Mouse (Mus musculus): ENCODE measurements at regions not wholly inside any gene's neighbourhood (a gene's known extent, or its start where the extent isn't known, plus 50 kb on each side); places are given as distances from the start of the nearest gene placed in this dataset.

DNA sequence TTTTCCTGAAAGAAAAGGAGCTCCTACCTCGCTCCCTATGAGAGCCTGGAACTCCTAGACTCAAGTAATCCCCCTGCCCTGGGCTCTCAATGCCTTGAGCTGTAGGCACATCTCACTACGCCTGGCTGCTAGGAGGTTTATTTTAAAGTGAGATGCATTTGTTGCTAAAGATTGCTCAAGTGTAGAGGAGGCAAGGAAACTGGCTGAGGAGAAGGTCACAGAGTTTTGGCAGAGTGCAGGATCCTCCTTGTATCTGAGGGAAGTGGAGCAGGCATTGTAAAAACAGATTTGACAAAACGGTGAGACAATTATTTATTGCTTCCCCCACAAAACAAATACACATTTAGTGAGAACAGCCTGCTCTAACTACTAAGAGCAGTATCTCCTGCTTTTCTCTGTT, 228.7 kb downstream of the Gm5426 start:
- ATAC-seq (ENCODE audit: low FRiP score): no peak

DNA sequence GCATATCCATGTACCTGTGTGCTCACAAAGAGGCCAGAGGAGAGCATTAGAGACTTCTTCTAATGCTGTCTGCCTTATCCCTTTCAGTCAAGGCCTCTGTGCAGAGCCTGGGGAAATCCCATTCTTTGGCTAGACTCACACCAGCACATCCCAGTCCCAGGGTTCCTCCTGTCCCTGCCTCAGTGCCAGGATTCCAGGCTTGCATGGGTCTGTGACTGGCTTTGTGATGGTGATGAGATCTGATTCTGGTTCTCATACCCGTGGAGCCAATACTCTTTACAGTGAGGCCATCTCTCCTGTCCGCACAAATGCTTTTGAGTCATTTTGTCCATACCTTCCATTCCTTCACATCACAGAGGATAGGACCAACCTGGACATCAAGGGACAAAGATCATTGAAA, 230.5 kb downstream of the Gm5426 start:
- H3K36me3 ChIP-seq: no peaks in the 10 kb centered on the region
- 89% methylated on average over 2 of the region's 2 CpGs for WGBS
- no peaks in the 10 kb centered on the region for H3K4me1 ChIP-seq (replicated peaks)
- H3K27ac ChIP-seq: no peak overlapping the region
- H3K9me3 ChIP-seq: no peaks in the 10 kb centered on the region
- H3K9ac ChIP-seq: no peak overlapping the region
- ATAC-seq (ENCODE audit: low FRiP score): no peak
- no peak overlapping the region for H3K4me3 ChIP-seq
- H3K4me2 ChIP-seq: no peak overlapping the region
- no peaks in the 10 kb centered on the region for H3K27me3 ChIP-seq

More for the DNA sequence above, 228.7 kb downstream of the Gm5426 start:
- WGBS: 80% methylated on average over 3 of the region's 3 CpGs
- Histone ChIP-seq H3K4me1 (replicated peaks) (no peaks in the 10 kb centered on the region), H3K36me3 (no peaks in the 10 kb centered on the region), H3K9ac (no peak overlapping the region), H3K27me3 (no peaks in the 10 kb centered on the region), H3K4me3 (no peak overlapping the region), H3K4me2 (no peak overlapping the region), H3K9me3 (no peaks in the 10 kb centered on the region), H3K27ac (no peak overlapping the region)

DNA sequence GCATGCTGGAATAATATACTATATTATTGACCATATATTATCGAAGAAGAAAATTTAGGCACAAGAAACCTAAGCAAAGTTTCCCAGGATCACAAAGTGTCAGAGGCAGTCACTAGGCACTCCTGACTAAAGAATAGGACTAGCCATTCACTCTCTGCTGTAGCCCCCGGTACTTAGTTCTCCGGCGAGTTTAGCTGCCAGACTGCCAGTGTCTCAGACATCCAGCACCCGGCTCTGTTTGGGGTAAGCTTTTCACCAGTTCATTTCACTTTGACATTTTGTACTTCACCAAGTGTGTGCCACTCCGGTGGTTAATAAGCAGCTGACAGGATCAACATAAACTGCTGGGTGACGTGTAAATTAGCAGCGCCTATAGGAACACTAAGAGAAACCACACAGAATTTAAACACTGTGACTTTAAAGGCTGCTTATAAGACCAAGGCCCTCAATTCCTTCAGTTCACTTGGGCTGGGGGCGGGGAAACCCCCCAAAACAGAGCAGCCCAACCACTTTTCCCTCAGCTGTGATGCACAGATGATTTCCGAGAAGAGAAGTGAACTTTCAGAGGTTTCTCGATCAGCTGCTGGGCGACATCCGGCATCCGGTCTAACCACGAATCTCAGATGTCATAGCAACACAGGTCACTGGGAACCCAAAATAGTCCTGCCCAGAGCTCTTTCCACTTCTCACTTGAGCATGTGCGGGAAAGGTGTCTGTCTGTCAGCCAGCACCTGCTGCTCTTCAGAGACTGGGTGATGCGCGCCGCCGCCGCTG, 234.3 kb downstream of the Gm5426 start:
- Histone ChIP-seq H3K27ac (no peak overlapping the region), H3K4me3 (no peak overlapping the region), H3K4me2 (no peak overlapping the region), H3K36me3 (no peaks in the 10 kb centered on the region), H3K27me3 (no peaks in the 10 kb centered on the region), H3K9me3 (no peaks in the 10 kb centered on the region), H3K4me1 (replicated peaks) (no peaks in the 10 kb centered on the region), H3K9ac (no peak overlapping the region)
- ATAC-seq (ENCODE audit: low FRiP score): no peak
- 80% methylated on average over 21 of the region's 21 CpGs for WGBS

DNA sequence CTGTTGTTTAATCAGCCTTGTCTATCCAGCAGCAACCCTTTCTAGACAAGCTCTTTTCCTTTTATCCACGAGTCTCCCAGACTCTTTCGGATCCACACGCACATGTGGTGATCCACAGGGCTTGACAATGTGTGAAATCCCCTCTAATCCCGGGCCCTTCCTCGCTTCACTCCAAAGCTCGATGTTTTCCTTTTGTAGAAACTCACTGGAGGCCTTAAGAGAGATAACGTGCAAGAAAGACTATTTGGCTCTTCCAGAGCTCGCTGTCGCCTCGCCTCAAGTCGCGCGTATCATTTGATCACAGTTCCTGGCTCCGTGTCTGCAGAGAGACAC, 234.9 kb downstream of the Gm5426 start:
- 84% methylated on average over 14 of the region's 14 CpGs for WGBS
- H3K9ac ChIP-seq: no peak overlapping the region
- no peaks in the 10 kb centered on the region for H3K9me3 ChIP-seq
- no peak for ATAC-seq (ENCODE audit: low FRiP score)
- H3K27ac ChIP-seq: no peak overlapping the region
- H3K4me3 ChIP-seq: no peak overlapping the region
- no peaks in the 10 kb centered on the region for H3K36me3 ChIP-seq
- H3K4me1 ChIP-seq (replicated peaks): no peaks in the 10 kb centered on the region
- H3K4me2 ChIP-seq: no peak overlapping the region
- no peaks in the 10 kb centered on the region for H3K27me3 ChIP-seq

DNA sequence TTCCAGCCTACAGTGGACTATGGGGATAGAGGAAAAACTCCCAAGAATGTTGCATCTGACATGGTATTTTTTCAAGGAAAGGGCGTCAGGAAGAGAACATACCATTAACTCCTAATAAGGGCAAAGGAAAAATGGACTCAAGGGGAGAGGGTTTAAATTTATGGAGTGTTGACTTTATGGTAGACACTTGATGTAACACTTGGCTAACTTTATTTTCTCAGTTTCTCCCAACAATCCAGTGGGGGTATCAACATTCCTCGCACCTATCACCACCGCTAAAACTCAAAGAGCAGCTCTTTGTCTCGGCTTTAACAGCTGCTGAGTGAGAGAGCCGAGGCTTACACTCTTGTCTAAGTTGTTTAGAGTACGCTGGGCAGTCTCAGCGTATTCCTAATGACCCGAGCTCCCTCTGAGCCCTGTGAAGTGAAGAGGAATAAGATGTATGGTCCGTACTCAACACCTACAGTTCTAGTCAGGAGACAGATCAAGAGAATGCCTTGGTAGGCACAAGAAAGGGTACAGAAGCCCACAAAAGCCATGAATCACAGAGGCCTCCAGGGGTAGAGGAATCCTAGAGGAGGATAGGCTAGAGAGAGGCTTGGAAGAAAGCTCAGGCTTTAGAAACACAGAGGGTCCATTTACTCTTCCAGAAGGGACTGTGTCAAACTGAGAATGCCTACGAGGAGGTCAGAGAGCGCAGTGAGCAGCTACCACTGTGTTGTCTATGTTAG, 236.4 kb downstream of the Gm5426 start:
- no peak overlapping the region for H3K4me3 ChIP-seq
- H3K4me1 ChIP-seq (replicated peaks): no peaks in the 10 kb centered on the region
- no peaks in the 10 kb centered on the region for H3K36me3 ChIP-seq
- H3K4me2 ChIP-seq: no peak overlapping the region
- no peak for ATAC-seq (ENCODE audit: low FRiP score)
- H3K27me3 ChIP-seq: no peaks in the 10 kb centered on the region
- WGBS: 75% methylated on average over 11 of the region's 11 CpGs
- H3K9me3 ChIP-seq: no peaks in the 10 kb centered on the region
- no peak overlapping the region for H3K9ac ChIP-seq
- H3K27ac ChIP-seq: no peak overlapping the region

DNA sequence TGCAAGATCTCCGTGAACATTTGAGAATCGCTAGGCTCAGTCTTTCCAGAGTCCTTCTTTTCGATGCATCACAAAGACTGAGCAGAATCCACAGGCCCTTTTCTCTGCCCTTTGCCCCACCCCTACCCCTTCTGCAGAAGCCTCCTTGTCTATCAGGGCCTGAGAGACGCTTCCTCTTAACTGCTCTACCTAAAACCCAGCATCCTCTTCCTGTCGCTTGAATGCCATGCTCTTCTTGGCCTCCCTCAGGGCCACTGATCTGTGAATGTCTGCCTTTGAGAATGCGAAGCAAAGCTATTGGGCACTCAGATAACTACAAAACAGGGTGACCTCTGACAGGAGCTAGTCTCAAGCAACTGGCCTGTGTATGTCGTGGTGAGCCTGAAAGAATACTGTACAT, 237.1 kb downstream of the Gm5426 start:
- H3K4me1 ChIP-seq (replicated peaks): no peaks in the 10 kb centered on the region
- H3K27me3 ChIP-seq: no peaks in the 10 kb centered on the region
- H3K9me3 ChIP-seq: no peaks in the 10 kb centered on the region
- no peak for ATAC-seq (ENCODE audit: low FRiP score)
- no peak overlapping the region for H3K4me3 ChIP-seq
- 53% methylated on average over 7 of the region's 7 CpGs for WGBS
- no peak overlapping the region for H3K4me2 ChIP-seq
- H3K36me3 ChIP-seq: no peaks in the 10 kb centered on the region
- H3K9ac ChIP-seq: no peak overlapping the region
- no peak overlapping the region for H3K27ac ChIP-seq

DNA sequence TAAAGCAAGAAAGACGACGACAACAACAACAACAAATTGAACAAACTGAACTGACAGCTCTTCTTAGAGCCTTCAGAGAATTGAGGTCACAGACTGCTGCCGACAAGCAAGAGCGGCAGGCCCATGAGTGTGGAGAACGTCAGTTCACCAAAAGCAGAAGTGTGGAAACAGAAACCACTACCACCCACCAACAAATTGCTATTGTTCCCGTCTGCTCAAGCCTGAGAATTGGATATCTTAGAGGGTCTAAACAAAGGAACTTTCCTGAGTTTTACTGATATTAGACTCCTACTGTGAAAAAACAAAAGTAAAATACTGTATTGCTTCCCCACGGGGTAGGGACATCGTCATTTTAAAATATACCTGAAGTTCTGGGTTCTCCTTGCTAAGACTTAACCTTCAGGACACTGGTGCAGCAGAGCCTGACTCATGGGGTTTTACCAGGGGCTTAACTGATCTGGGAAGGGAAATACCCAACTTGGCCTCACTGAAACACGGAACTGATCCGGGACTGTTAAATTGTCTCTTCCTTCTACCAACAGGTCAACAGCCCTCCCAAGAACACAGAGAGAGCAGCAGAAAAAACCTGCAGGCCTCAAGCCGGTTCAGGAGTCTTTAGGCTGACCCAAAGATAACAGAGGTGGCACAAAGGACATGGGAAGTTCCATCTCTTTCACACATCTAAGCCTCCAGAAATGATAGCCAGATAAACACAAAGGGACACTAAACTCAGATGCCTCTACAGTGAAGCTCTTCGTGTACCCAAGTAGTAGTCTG, 238.1 kb downstream of the Gm5426 start:
- Histone ChIP-seq H3K27me3 (no peaks in the 10 kb centered on the region), H3K36me3 (no peaks in the 10 kb centered on the region), H3K4me2 (no peak overlapping the region), H3K27ac (no peak overlapping the region), H3K4me3 (no peak overlapping the region), H3K9me3 (no peaks in the 10 kb centered on the region), H3K4me1 (replicated peaks) (no peaks in the 10 kb centered on the region), H3K9ac (no peak overlapping the region)
- 84% methylated on average over 12 of the region's 12 CpGs for WGBS
- ATAC-seq (ENCODE audit: low FRiP score): no peak

DNA sequence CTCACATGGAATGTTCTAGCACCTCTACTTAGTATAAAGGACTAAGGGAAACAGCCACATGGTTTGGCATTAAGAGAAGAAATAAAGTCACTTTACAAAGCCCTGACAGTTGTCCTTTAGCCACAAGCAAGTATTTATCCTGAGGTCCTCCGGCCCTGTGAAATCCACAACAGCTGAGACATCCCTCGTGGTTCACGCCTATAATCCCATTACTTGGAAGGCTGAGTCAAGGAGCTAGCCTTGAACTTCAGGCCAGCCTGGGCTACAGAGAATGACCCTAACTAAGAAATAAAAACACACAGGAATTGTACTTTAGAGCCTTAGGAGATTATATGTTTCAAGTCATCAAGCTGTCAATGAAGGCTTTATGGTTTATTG, 238.7 kb downstream of the Gm5426 start:
- Histone ChIP-seq H3K9ac (no peak overlapping the region), H3K27ac (no peak overlapping the region), H3K4me2 (no peak overlapping the region), H3K4me3 (no peak overlapping the region), H3K4me1 (replicated peaks) (no peaks in the 10 kb centered on the region), H3K9me3 (no peaks in the 10 kb centered on the region), H3K36me3 (no peaks in the 10 kb centered on the region), H3K27me3 (no peaks in the 10 kb centered on the region)
- no peak for ATAC-seq (ENCODE audit: low FRiP score)
- WGBS: 97% methylated on average over 3 of the region's 3 CpGs

DNA sequence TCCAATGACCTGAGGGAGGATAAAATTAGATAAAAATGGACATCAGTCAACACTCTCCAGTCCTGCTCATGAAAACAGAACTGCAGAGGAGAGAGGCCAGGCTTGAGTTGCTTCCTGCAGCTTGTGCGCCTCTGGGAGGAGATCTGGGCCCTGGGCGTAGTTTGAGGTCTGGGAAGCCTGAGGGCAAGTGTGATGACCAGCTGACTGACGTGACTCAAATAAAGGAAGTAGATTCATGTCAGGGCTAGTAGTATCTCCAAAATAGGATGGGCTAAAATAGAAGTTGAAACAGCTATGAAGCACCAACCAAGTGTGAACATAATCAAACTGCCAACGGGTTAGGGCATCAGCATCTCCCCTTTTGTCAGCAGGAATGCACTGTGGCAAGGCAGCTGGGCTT, 239.3 kb upstream of the Btg1 start:
- no peak overlapping the region for H3K27ac ChIP-seq
- no peak overlapping the region for H3K4me3 ChIP-seq
- H3K36me3 ChIP-seq: no peaks in the 10 kb centered on the region
- no peaks in the 10 kb centered on the region for H3K4me1 ChIP-seq (replicated peaks)
- 87% methylated on average over 4 of the region's 4 CpGs for WGBS
- H3K4me2 ChIP-seq: no peak overlapping the region
- no peaks in the 10 kb centered on the region for H3K27me3 ChIP-seq
- ATAC-seq (ENCODE audit: low FRiP score): no peak
- no peaks in the 10 kb centered on the region for H3K9me3 ChIP-seq
- H3K9ac ChIP-seq: no peak overlapping the region

DNA sequence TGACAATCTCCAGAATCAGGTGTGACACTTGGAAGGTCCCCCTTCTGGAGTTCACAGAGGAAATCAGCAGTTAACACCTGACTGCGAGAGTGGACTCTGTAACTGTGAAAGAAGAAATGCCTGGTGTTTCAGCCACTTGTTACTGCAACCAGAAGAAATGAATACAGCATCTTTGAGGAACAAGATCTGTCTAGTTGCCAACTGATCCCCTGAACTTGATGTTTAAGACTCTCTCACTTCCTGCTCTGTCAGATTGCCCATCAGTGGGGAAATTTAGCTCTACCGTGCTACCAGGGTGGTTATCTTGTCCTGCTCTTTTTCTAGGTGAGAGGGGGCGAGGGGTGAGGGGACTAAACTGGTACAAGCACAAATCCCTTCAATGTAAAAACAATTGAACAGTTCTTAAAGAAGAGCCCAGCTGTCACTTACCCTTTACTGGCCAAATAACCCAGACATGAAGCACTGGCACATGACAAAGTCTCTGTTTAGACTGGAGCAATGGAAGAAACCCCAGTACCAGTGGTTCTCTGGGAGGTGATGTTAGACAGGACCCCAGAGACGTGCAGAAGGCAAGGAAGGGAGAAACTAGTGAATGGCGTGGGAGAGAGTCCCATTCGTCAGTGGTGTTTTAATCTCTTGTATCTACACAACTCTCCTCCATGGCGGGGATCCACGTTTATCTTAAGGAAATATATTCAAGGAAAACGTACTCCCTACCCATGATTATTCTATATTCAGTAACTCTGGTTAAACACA, 237.6 kb upstream of the Btg1 start:
- no peak overlapping the region for H3K9ac ChIP-seq
- H3K27ac ChIP-seq: no peak overlapping the region
- no peaks in the 10 kb centered on the region for H3K9me3 ChIP-seq
- no peak for ATAC-seq (ENCODE audit: low FRiP score)
- WGBS: 87% methylated on average over 9 of the region's 9 CpGs
- H3K4me2 ChIP-seq: no peak overlapping the region
- no peaks in the 10 kb centered on the region for H3K36me3 ChIP-seq
- H3K4me1 ChIP-seq (replicated peaks): no peaks in the 10 kb centered on the region
- H3K27me3 ChIP-seq: no peaks in the 10 kb centered on the region
- no peak overlapping the region for H3K4me3 ChIP-seq

DNA sequence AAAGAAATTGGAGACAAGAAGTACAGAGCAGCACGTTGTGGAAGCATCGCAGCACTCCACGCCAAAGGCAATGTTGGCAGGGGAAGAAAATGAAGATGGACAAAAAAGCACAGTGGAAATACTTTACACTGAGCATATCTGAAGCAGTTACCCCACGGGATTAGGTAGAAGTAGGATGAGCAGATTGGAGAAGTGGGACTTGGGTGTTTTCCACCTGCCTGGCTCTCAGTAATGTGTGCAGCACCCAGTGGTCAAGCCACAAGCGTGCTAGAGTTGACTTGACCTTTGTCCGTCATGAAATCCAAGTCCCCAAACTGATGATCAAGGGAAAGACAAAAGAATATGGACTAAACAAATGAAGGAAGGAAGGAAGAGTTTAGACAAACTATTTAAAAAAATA, 235.1 kb upstream of the Btg1 start:
- H3K4me1 ChIP-seq (replicated peaks): no peaks in the 10 kb centered on the region
- H3K9me3 ChIP-seq: no peaks in the 10 kb centered on the region
- no peaks in the 10 kb centered on the region for H3K27me3 ChIP-seq
- WGBS: 93% methylated on average over 6 of the region's 6 CpGs
- ATAC-seq (ENCODE audit: low FRiP score): no peak
- no peak overlapping the region for H3K4me3 ChIP-seq
- H3K4me2 ChIP-seq: no peak overlapping the region
- no peaks in the 10 kb centered on the region for H3K36me3 ChIP-seq
- H3K9ac ChIP-seq: no peak overlapping the region
- H3K27ac ChIP-seq: no peak overlapping the region

DNA sequence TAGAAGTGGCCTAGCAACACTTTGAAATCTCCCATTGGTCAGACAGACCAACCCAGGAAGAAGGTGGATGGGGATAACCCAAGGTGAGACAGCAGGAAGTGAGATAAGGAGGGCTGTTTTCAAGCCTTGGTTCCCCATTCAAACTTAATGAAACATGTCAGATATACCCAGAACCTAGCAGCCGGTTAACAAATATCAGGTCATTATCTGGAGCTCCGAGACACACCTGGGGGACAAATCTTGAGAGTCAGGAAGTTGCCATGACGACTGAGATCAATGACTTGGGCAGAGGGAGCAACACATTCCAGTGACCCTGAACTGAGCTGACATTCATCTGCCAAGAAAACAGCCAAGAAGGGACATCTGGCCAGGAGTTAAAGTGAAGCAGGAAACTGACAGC, 225.1 kb upstream of the Btg1 start:
- Histone ChIP-seq H3K4me1 (replicated peaks) (no peaks in the 10 kb centered on the region), H3K27ac (no peak overlapping the region), H3K27me3 (no peaks in the 10 kb centered on the region), H3K36me3 (no peaks in the 10 kb centered on the region), H3K4me2 (no peak overlapping the region), H3K9me3 (no peaks in the 10 kb centered on the region), H3K4me3 (no peak overlapping the region), H3K9ac (no peak overlapping the region)
- WGBS: 64% methylated on average over 3 of the region's 3 CpGs
- ATAC-seq (ENCODE audit: low FRiP score): no peak
